Mouse (Mus musculus) midbrain, postnatal 0 days (tissue): ENCODE results near the gene Prr14l. TPM values are rescaled to one million over a fixed set of nuclear protein-coding genes. Genes with fewer than 3 reads are reported as not detected.
"Not testable (repeated sequence)": the region's sequence is repeated elsewhere in the genome, so short reads cannot be mapped to it uniquely, and the experiment has no call there.

ENCODE experiments used
- ATAC-seq: fragments of 200-750 bp; cut with Nextera tagmentation; 2 replicates; pipeline ENCODE4 v1.8.0; 2017; ENCODE audit warnings: moderate number of reproducible peaks, mild to moderate bottlenecking, moderate TSS enrichment, moderate library complexity; ENCODE audit not compliant: low FRiP score
- DNase-seq: peaks from one replicate; pipeline ENCODE4 v3.0.0-alpha.2; 2015; ENCODE audit warnings: low spot score
- H3K27ac ChIP-seq: fragments of 300-500 bp; sonication (generic); 2 replicates; pipeline ENCODE4 v1.5.1; 2014; ENCODE audit warnings: low read depth, mild to moderate bottlenecking, low read length, mixed read lengths
- H3K27me3 ChIP-seq: fragments of 300-500 bp; sonication (generic); 2 replicates; pipeline ENCODE4 v1.6.1; 2014; ENCODE audit warnings: low read length, control low read depth, mixed read lengths; ENCODE audit not compliant: insufficient read depth
- H3K36me3 ChIP-seq: fragments of 300-500 bp; sonication (generic); 2 replicates; pipeline ENCODE4 v1.6.1; 2014; ENCODE audit warnings: low read length, control low read depth, mixed read lengths; ENCODE audit not compliant: insufficient read depth
- H3K4me1 ChIP-seq: fragments of 300-500 bp; sonication (generic); 2 replicates; pipeline ENCODE4 v1.6.1; 2014; ENCODE audit warnings: mild to moderate bottlenecking, control low read depth, antibody characterized with exemption, low read length, mixed read lengths; ENCODE audit not compliant: insufficient read depth
- H3K4me2 ChIP-seq: fragments of 300-500 bp; sonication (generic); 2 replicates; pipeline ENCODE4 v1.6.1; 2014; ENCODE audit warnings: low read depth, mild to moderate bottlenecking, low read length, mixed read lengths; ENCODE audit not compliant: poor library complexity, severe bottlenecking
- H3K4me3 ChIP-seq: fragments of 300-500 bp; sonication (generic); 2 replicates; pipeline ENCODE4 v1.5.1; 2014; ENCODE audit warnings: low read depth, mild to moderate bottlenecking, low read length, moderate library complexity
- H3K9ac ChIP-seq: fragments of 300-500 bp; sonication (generic); replicated peaks from 2 replicates; pipeline ENCODE4 v1.6.1; 2014; ENCODE audit warnings: mild to moderate bottlenecking, low read length, moderate library complexity, mixed read lengths; ENCODE audit not compliant: poor library complexity, severe bottlenecking
- H3K9me3 ChIP-seq: fragments of 300-500 bp; sonication (generic); 2 replicates; pipeline ENCODE4 v1.6.1; 2016; ENCODE audit warnings: low read length, control low read depth
- CTCF ChIP-seq: IDR thresholded peaks from 2 replicates; pipeline ENCODE4 v1.5.1; 2016; ENCODE audit warnings: antibody characterized with exemption, mild to moderate bottlenecking
- WGBS: fragments of 180-500 bp; shearing (Covaris S2); extraction: QIAGEN DNeasy Blood & Tissue Kit; methylation state at CpG from one replicate; pipeline ENCODE4 v1.1.7; 2014; 5-methylcytosine and 5-hydroxymethylcytosine counted together
- polyA plus RNA-seq: library from polyadenylated mRNA; unstranded; fragments of >200 nt; fragmentation: Nextera tagmentation; extraction: Ambion mirVana; gene quantifications from 2 replicates; pipeline ENCODE4 v1.2.1, GENCODE M21; 2015
- total RNA-seq: library from RNA; depleted of rRNA; stranded (reverse); fragments of >200 nt; gene quantifications from 2 replicates; pipeline ENCODE4 v1.2.3, GENCODE M21; 2014

Prr14l gene
- total and polyA plus RNA-seq, 2 experiments from 2014 or later: 13.5 to 17.4 TPM

- no peak overlapping the region for H3K9ac ChIP-seq
- TF ChIP-seq CTCF: no peak
- no peak overlapping the region for H3K27ac ChIP-seq
- no peaks in the 10 kb centered on the region for H3K4me1 ChIP-seq
- no peak overlapping the region for H3K4me2 ChIP-seq
- 94% methylated on average over 3 of the region's 3 CpGs for WGBS
- H3K9me3 ChIP-seq: no peaks in the 10 kb centered on the region
- peaks cover 17% of the 10 kb centered on the region; the same call in 1 of the 2 replicates for H3K36me3 ChIP-seq
- no peak overlapping the region for H3K4me3 ChIP-seq
- ATAC-seq (no peak), DNase-seq (no peak)
- H3K27me3 ChIP-seq: no peaks in the 10 kb centered on the region
These were observed 93.3 kb downstream of the Prr14l start for GRCm38 (mm10) chr5:32760787-32761186.

GRCm38 (mm10) chr5:32760352-32760751, 93.7 kb downstream of the Prr14l start:
- 96% methylated on average over 17 of the region's 18 CpGs for WGBS
- H3K9me3 ChIP-seq, ATAC-seq, H3K4me1 ChIP-seq, H3K4me2 ChIP-seq, H3K27me3 ChIP-seq, H3K27ac ChIP-seq, H3K9ac ChIP-seq, DNase-seq, H3K4me3 ChIP-seq: not testable (repeated sequence)
- H3K36me3 ChIP-seq: peaks cover 15% of the 10 kb centered on the region; the same call in 1 of the 2 replicates

- H3K27ac ChIP-seq: no peak overlapping the region
These were observed 94.4 kb downstream of the Prr14l start for GRCm38 (mm10) chr5:32759662-32760061.

GRCm38 (mm10) chr5:32756141-32756540, 97.9 kb downstream of the Prr14l start:
- ATAC-seq (no peak), DNase-seq (no peak)
- H3K36me3 ChIP-seq: 0 out of 2 replicates have a peak, but pooled peaks cover 3% of the 10 kb centered on the region
- no peak overlapping the region for H3K9ac ChIP-seq
- no peak overlapping the region for H3K27ac ChIP-seq
- H3K4me1 ChIP-seq: no peaks in the 10 kb centered on the region
- H3K4me2 ChIP-seq: no peak overlapping the region
- TF ChIP-seq CTCF: no peak
- H3K27me3 ChIP-seq: no peaks in the 10 kb centered on the region
- no peak overlapping the region for H3K4me3 ChIP-seq
- WGBS: 96% methylated on average over 8 of the region's 8 CpGs
- H3K9me3 ChIP-seq: no peaks in the 10 kb centered on the region

More at GRCm38 (mm10) chr5:32759662-32760061, 94.4 kb downstream of the Prr14l start:
- DNase-seq: no peak
- Histone ChIP-seq H3K4me3 (no peak overlapping the region), H3K9ac (no peak overlapping the region), H3K27me3 (no peaks in the 10 kb centered on the region), H3K36me3 (peaks cover 15% of the 10 kb centered on the region; the same call in 1 of the 2 replicates), H3K9me3 (no peaks in the 10 kb centered on the region), H3K4me1 (no peaks in the 10 kb centered on the region), H3K4me2 (no peak overlapping the region)
- WGBS: 74% methylated on average over 2 of the region's 2 CpGs
- TF ChIP-seq CTCF: no peak
- ATAC-seq: no peak

GRCm38 (mm10) chr5:32751736-32752135, 102.3 kb downstream of the Prr14l start:
- DNase-seq: no peak
- H3K4me1 ChIP-seq: no peaks in the 10 kb centered on the region
- H3K36me3 ChIP-seq: no peaks in the 10 kb centered on the region
- WGBS: 46% methylated on average over 2 of the region's 2 CpGs
- no peaks in the 10 kb centered on the region for H3K9me3 ChIP-seq
- no peak overlapping the region for H3K4me3 ChIP-seq
- TF ChIP-seq CTCF: no peak
- no peak for ATAC-seq
- no peak overlapping the region for H3K4me2 ChIP-seq
- H3K9ac ChIP-seq: 0 out of 2 replicates have a peak overlapping the region, but pooled peaks have one; percentile 2
- no peaks in the 10 kb centered on the region for H3K27me3 ChIP-seq
- no peak overlapping the region for H3K27ac ChIP-seq

DNA sequence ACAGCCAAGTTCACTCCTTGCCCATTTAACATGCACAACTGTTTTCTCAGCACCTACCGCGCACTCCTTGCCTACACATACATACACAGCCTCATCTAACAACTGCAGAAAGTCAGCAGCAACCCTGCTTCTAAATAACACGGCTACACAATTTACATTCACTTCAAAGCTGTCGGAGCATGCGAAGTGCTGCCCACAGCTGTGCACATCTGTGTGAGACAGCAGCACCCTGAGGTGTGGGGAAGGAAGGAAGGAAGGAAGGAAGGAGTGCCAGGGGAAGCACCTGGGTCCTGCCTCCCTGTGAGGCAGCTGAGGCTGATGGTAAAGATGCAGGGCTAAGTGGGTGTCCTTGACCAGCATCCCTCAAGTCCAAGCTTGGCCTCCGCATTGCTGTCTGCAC, 105.1 kb downstream of the Prr14l start:
- H3K4me1 ChIP-seq: no peaks in the 10 kb centered on the region
- H3K27me3 ChIP-seq: no peaks in the 10 kb centered on the region
- no peaks in the 10 kb centered on the region for H3K36me3 ChIP-seq
- no peak overlapping the region for H3K9ac ChIP-seq
- ATAC-seq (no peak), DNase-seq (no peak)
- WGBS: 89% methylated on average over 6 of the region's 6 CpGs
- TF ChIP-seq CTCF: no peak
- no peak overlapping the region for H3K27ac ChIP-seq
- no peak overlapping the region for H3K4me2 ChIP-seq
- H3K9me3 ChIP-seq: no peaks in the 10 kb centered on the region
- H3K4me3 ChIP-seq: no peak overlapping the region
